Mouse (Mus musculus): Measurements from ENCODE around the gene Sp4. TPM values are rescaled to one million over a fixed set of nuclear protein-coding genes. Genes with fewer than 3 reads are reported as not detected.

Gene Sp4
- total and polyA plus RNA-seq, 2 experiments from 2014 or later, result 17.4 to 50.8 TPM

GRCm38 (mm10) chr12:118301866-118302835, 911 bp upstream of the Sp4 start:
- TF ChIP-seq CTCF (IDR thresholded peaks at IDR 0.05), result peak; percentile 57
- Histone ChIP-seq H3K27me3 (ENCODE audit: insufficient read depth, low read length) (no peaks in the 10 kb centered on the region), H3K4me1 (ENCODE audit: insufficient read depth, low read length) (peaks cover 19% of the 10 kb centered on the region; the same call in 1 of the 2 replicates), H3K9me3 (ENCODE audit: low read length) (no peaks in the 10 kb centered on the region), H3K9ac (replicated peaks; ENCODE audit: low read length, poor library complexity, severe bottlenecking) (peak overlapping the region; percentile 84), H3K4me3 (ENCODE audit: low read depth, low read length) (peak overlapping the region; percentile 79), H3K36me3 (ENCODE audit: insufficient read depth, low read length) (no peaks in the 10 kb centered on the region), H3K4me2 (ENCODE audit: low read depth, low read length, poor library complexity, severe bottlenecking) (peak overlapping the region; percentile 57), H3K27ac (ENCODE audit: low read depth, low read length) (peak overlapping the region; percentile 97)
- DNase-seq (ENCODE audit: low spot score) (peak; percentile 99), ATAC-seq (ENCODE audit: low FRiP score) (peak; percentile 93)
- WGBS, result under 1% methylated on average over 71 of the region's 74 CpGs

- Histone ChIP-seq H3K27ac (ENCODE audit: low read depth, low read length) (peak overlapping the region; percentile 97), H3K9me3 (ENCODE audit: low read length) (no peaks in the 10 kb centered on the region), H3K4me3 (ENCODE audit: low read depth, low read length) (peak overlapping the region; percentile 79), H3K36me3 (ENCODE audit: insufficient read depth, low read length) (no peaks in the 10 kb centered on the region), H3K9ac (replicated peaks; ENCODE audit: low read length, poor library complexity, severe bottlenecking) (peak overlapping the region; percentile 84), H3K27me3 (ENCODE audit: insufficient read depth, low read length) (no peaks in the 10 kb centered on the region), H3K4me2 (ENCODE audit: low read depth, low read length, poor library complexity, severe bottlenecking) (peak overlapping the region; percentile 57), H3K4me1 (ENCODE audit: insufficient read depth, low read length) (peaks cover 20% of the 10 kb centered on the region; the same call in 1 of the 2 replicates)
- DNase-seq (ENCODE audit: low spot score) (no peak), ATAC-seq (ENCODE audit: low FRiP score) (no peak)
- peak; percentile 40; the same call in 1 of the 2 replicates for TF ChIP-seq CTCF (IDR thresholded peaks at IDR 0.05)
- WGBS, result under 1% methylated on average over 11 of the region's 13 CpGs
These were observed 527 bp downstream of the Sp4 start for GRCm38 (mm10) chr12:118300754-118301071.

GRCm38 (mm10) chr12:118299956-118300355, 1.3 kb downstream of the Sp4 start:
- DNase-seq (ENCODE audit: low spot score) (peak; percentile 47), ATAC-seq (ENCODE audit: low FRiP score) (no peak)
- Histone ChIP-seq H3K9me3 (ENCODE audit: low read length) (no peaks in the 10 kb centered on the region), H3K27me3 (ENCODE audit: insufficient read depth, low read length) (no peaks in the 10 kb centered on the region), H3K27ac (ENCODE audit: low read depth, low read length) (no peak overlapping the region), H3K36me3 (ENCODE audit: insufficient read depth, low read length) (no peaks in the 10 kb centered on the region), H3K9ac (replicated peaks; ENCODE audit: low read length, poor library complexity, severe bottlenecking) (no peak overlapping the region), H3K4me2 (ENCODE audit: low read depth, low read length, poor library complexity, severe bottlenecking) (peak overlapping the region; percentile 57), H3K4me3 (ENCODE audit: low read depth, low read length) (peak overlapping the region; percentile 79; the same call in 1 of the 2 replicates), H3K4me1 (ENCODE audit: insufficient read depth, low read length) (peaks cover 20% of the 10 kb centered on the region; the same call in 1 of the 2 replicates)
- TF ChIP-seq CTCF (IDR thresholded peaks at IDR 0.05), result no peak
- 19% methylated on average over 6 of the region's 6 CpGs for WGBS

GRCm38 (mm10) chr12:118299172-118299571, 2.1 kb downstream of the Sp4 start:
- peak overlapping the region; percentile 57; the same call in 1 of the 2 replicates for H3K4me2 ChIP-seq (ENCODE audit: low read depth, low read length, poor library complexity, severe bottlenecking)
- H3K4me1 ChIP-seq (ENCODE audit: insufficient read depth, low read length), result peaks cover 20% of the 10 kb centered on the region; the same call in 1 of the 2 replicates
- H3K9ac ChIP-seq (replicated peaks; ENCODE audit: low read length, poor library complexity, severe bottlenecking), result no peak overlapping the region
- H3K27me3 ChIP-seq (ENCODE audit: insufficient read depth, low read length), result no peaks in the 10 kb centered on the region
- DNase-seq (ENCODE audit: low spot score) (no peak), ATAC-seq (ENCODE audit: low FRiP score) (no peak)
- 77% methylated on average over 9 of the region's 9 CpGs for WGBS
- H3K4me3 ChIP-seq (ENCODE audit: low read depth, low read length), result no peak overlapping the region
- no peak overlapping the region for H3K27ac ChIP-seq (ENCODE audit: low read depth, low read length)
- H3K9me3 ChIP-seq (ENCODE audit: low read length), result no peaks in the 10 kb centered on the region
- H3K36me3 ChIP-seq (ENCODE audit: insufficient read depth, low read length), result no peaks in the 10 kb centered on the region
- TF ChIP-seq CTCF (IDR thresholded peaks at IDR 0.05), result no peak

- Histone ChIP-seq H3K4me3 (ENCODE audit: low read depth, low read length) (0 out of 2 replicates have a peak overlapping the region, but pooled peaks have one; percentile 5), H3K36me3 (ENCODE audit: insufficient read depth, low read length) (no peaks in the 10 kb centered on the region), H3K27ac (ENCODE audit: low read depth, low read length) (no peak overlapping the region), H3K27me3 (ENCODE audit: insufficient read depth, low read length) (no peaks in the 10 kb centered on the region), H3K9ac (replicated peaks; ENCODE audit: low read length, poor library complexity, severe bottlenecking) (no peak overlapping the region), H3K9me3 (ENCODE audit: low read length) (no peaks in the 10 kb centered on the region), H3K4me1 (ENCODE audit: insufficient read depth, low read length) (peaks cover 20% of the 10 kb centered on the region; the same call in 1 of the 2 replicates), H3K4me2 (ENCODE audit: low read depth, low read length, poor library complexity, severe bottlenecking) (peak overlapping the region; percentile 57)
- WGBS, result 81% methylated on average over 2 of the region's 2 CpGs
- no peak for DNase-seq (ENCODE audit: low spot score)
- ATAC-seq (ENCODE audit: low FRiP score), result no peak
- no peak for TF ChIP-seq CTCF (IDR thresholded peaks at IDR 0.05)
These were observed 2.7 kb downstream of the Sp4 start for GRCm38 (mm10) chr12:118298516-118298915.

GRCm38 (mm10) chr12:118296236-118296635, 5.0 kb downstream of the Sp4 start:
- H3K4me1 ChIP-seq (ENCODE audit: insufficient read depth, low read length), result peaks cover 20% of the 10 kb centered on the region; the same call in 1 of the 2 replicates
- no peak overlapping the region for H3K4me2 ChIP-seq (ENCODE audit: low read depth, low read length, poor library complexity, severe bottlenecking)
- 95% methylated on average over 2 of the region's 2 CpGs for WGBS
- no peak for ATAC-seq (ENCODE audit: low FRiP score)
- H3K27me3 ChIP-seq (ENCODE audit: insufficient read depth, low read length), result no peaks in the 10 kb centered on the region
- no peak for TF ChIP-seq CTCF (IDR thresholded peaks at IDR 0.05)
- no peak overlapping the region for H3K9ac ChIP-seq (replicated peaks; ENCODE audit: low read length, poor library complexity, severe bottlenecking)
- no peaks in the 10 kb centered on the region for H3K9me3 ChIP-seq (ENCODE audit: low read length)
- H3K36me3 ChIP-seq (ENCODE audit: insufficient read depth, low read length), result no peaks in the 10 kb centered on the region
- no peak for DNase-seq (ENCODE audit: low spot score)
- no peak overlapping the region for H3K27ac ChIP-seq (ENCODE audit: low read depth, low read length)
- H3K4me3 ChIP-seq (ENCODE audit: low read depth, low read length), result no peak overlapping the region
